Mouse (Mus musculus) heart, embryonic 13.5 days (tissue): ENCODE data around the gene Folr1. TPM values are rescaled to one million over a fixed set of nuclear protein-coding genes. Genes with fewer than 3 reads are reported as not detected.

Experiments used
- ATAC-seq: fragments of 200-750 bp; cut with Nextera tagmentation; 2 replicates; pipeline ENCODE4 v1.8.0; 2017; ENCODE audit warnings: moderate TSS enrichment; ENCODE audit not compliant: insufficient number of reproducible peaks, low FRiP score, low TSS enrichment; ENCODE audit errors: extremely low read depth
- H3K27ac ChIP-seq: fragments of 300-500 bp; sonication (generic); replicated peaks from 2 replicates; pipeline ENCODE4 v1.5.1; 2015; ENCODE audit warnings: moderate library complexity, mild to moderate bottlenecking, inconsistent platforms
- H3K27me3 ChIP-seq: fragments of 300-500 bp; sonication (generic); replicated peaks from 2 replicates; pipeline ENCODE4 v1.6.1; 2015; ENCODE audit warnings: mild to moderate bottlenecking, inconsistent platforms
- H3K36me3 ChIP-seq: fragments of 300-500 bp; sonication (generic); 2 replicates; pipeline ENCODE4 v1.6.1; 2015; ENCODE audit warnings: mild to moderate bottlenecking, inconsistent platforms
- H3K4me1 ChIP-seq: fragments of 300-500 bp; sonication (generic); 2 replicates; pipeline ENCODE4 v1.6.1; 2015; ENCODE audit warnings: inconsistent platforms
- H3K4me2 ChIP-seq: fragments of 300-500 bp; sonication (generic); 2 replicates; pipeline ENCODE4 v1.6.1; 2015; ENCODE audit warnings: inconsistent platforms, mild to moderate bottlenecking, moderate library complexity
- H3K4me3 ChIP-seq: fragments of 300-500 bp; sonication (generic); 2 replicates; pipeline ENCODE4 v1.5.1; 2015; ENCODE audit warnings: moderate library complexity, mild to moderate bottlenecking, inconsistent platforms
- H3K9ac ChIP-seq: fragments of 300-500 bp; sonication (generic); 2 replicates; pipeline ENCODE4 v1.6.1; 2015; ENCODE audit warnings: inconsistent platforms, mild to moderate bottlenecking, moderate library complexity
- H3K9me3 ChIP-seq: fragments of 300-500 bp; sonication (generic); 2 replicates; pipeline ENCODE4 v1.6.1; 2016; ENCODE audit warnings: inconsistent platforms
- WGBS: fragments of 180-500 bp; shearing (Covaris S2); methylation state at CpG from one replicate; pipeline ENCODE4 v1.1.7; 2015; ENCODE audit warnings: mixed read lengths; 5-methylcytosine and 5-hydroxymethylcytosine counted together
- polyA plus RNA-seq: library from polyadenylated mRNA; unstranded; fragments of >200 nt; fragmentation: Nextera tagmentation; extraction: Ambion mirVana; gene quantifications from 2 replicates; pipeline ENCODE4 v1.2.1, GENCODE M21; 2015

Gene Folr1
- polyA plus RNA-seq, 1 experiment from 2014 or later = 6.4 TPM

GRCm38 (mm10) chr7:101867482-101867881, 3.1 kb downstream of the Folr1 start:
- H3K4me2 ChIP-seq = no peak overlapping the region
- ATAC-seq = no peak
- no peaks in the 10 kb centered on the region for H3K9me3 ChIP-seq
- H3K4me3 ChIP-seq = no peak overlapping the region
- 92% methylated on average over 4 of the region's 4 CpGs for WGBS
- no peaks in the 10 kb centered on the region for H3K27me3 ChIP-seq
- H3K36me3 ChIP-seq = no peaks in the 10 kb centered on the region
- H3K4me1 ChIP-seq = peaks cover 41% of the 10 kb centered on the region
- H3K27ac ChIP-seq = no peak overlapping the region
- H3K9ac ChIP-seq = no peak overlapping the region

DNA sequence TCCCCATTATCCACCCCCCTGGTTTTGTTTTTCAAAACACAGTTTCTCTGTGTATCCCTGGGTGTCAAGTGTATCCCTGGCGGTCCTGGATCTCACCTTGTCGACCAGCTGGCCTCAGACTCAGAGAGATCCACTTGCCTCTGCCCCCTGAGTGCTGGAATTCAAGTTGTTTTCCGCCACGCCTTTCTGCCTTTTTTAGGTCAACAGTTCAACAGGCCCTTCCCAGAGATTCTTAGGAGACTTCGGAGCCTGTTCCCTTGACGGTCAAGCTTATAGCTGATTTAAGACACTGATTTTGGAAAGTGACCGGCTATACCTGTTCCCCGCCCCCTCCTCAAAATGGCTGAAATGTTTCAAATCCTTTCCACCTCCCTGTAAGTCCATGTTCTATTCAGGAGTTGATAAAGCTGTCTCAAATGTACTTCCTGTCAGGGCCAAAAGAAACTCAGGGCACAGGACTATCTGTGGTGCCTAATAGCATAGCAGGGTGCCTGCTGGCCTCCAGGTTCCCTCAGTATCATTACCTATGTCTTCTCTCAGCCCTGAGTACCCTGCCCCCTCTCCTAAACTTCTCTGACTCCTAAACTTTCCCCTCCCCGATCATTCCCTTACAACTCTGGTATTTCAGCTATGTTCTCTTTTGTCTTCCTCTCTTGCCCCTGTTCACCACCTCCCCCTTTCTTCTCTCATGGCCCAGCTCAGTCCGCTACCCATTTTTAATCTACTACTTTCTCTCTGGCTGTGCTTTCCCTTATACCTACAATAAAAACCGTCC, 3.9 kb downstream of the Folr1 start:
- H3K36me3 ChIP-seq = no peaks in the 10 kb centered on the region
- no peak overlapping the region for H3K27ac ChIP-seq
- 74% methylated on average over 11 of the region's 11 CpGs for WGBS
- no peaks in the 10 kb centered on the region for H3K9me3 ChIP-seq
- no peak for ATAC-seq
- H3K27me3 ChIP-seq = no peaks in the 10 kb centered on the region
- H3K4me1 ChIP-seq = peaks cover 34% of the 10 kb centered on the region
- H3K9ac ChIP-seq = no peak overlapping the region
- no peak overlapping the region for H3K4me2 ChIP-seq
- no peak overlapping the region for H3K4me3 ChIP-seq

- H3K9me3 ChIP-seq = no peaks in the 10 kb centered on the region
- no peaks in the 10 kb centered on the region for H3K27me3 ChIP-seq
- H3K9ac ChIP-seq = no peak within 1 kb of the TSS
- no peak within 1 kb of the TSS for H3K4me3 ChIP-seq
- no peak for ATAC-seq
- H3K4me2 ChIP-seq = no peak within 1 kb of the TSS
- no peak within 1 kb of the TSS for H3K27ac ChIP-seq
- WGBS = 50% methylated on average over 3 of the region's 3 CpGs
- peaks cover 14% of the 10 kb centered on the region for H3K4me1 ChIP-seq
- no peaks in the 10 kb centered on the region for H3K36me3 ChIP-seq
These were observed 7.2 kb downstream of the Folr1 start, which contains the start of gene Anapc15 for GRCm38 (mm10) chr7:101863415-101863814. Anapc15 (plus strand) TSS chr7:101863715.

DNA sequence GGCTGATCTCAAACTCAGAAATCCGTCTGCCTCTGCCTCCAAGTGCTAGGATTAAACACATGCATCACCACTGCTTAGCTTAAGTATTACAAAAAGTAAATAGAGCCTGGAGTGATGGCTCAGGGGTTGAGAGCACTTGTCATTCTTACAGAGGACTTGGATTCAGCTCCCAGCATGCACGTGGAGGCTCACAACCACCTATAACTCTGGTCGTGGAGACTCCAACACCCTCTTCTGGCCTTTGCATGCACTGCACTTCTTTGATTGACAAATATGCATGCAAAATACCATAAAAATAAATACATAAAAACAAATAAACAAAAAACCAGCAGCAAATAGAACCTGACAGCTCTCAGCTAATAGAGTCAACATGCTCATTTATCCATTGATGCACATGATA, 8.3 kb downstream of the Folr1 start:
- no peaks in the 10 kb centered on the region for H3K9me3 ChIP-seq
- no peak for ATAC-seq
- no peak overlapping the region for H3K4me2 ChIP-seq
- no peaks in the 10 kb centered on the region for H3K27me3 ChIP-seq
- H3K36me3 ChIP-seq = no peaks in the 10 kb centered on the region
- H3K4me1 ChIP-seq = 0 out of 2 replicates have a peak, but pooled peaks cover 7% of the 10 kb centered on the region
- 51% methylated on average over 3 of the region's 3 CpGs for WGBS
- no peak overlapping the region for H3K4me3 ChIP-seq
- H3K9ac ChIP-seq = no peak overlapping the region
- no peak overlapping the region for H3K27ac ChIP-seq

DNA sequence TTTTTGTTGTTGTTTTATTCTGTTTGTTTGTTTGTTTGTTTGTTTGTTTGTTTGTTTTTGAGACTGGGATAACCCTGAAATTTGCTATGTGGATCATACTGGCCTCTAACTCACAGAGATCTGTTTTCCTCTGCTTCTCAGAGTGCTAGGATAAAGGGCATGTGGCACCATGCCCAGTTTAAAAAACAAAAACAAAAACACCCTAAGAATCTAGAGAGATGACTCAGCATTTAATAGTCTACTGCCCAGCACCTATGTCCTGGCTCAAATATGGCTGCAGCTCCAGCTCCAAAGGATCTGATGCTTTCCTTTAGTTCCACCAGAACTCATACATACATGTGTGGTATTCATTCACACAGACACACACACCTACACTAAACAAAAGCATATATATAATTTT, 9.6 kb downstream of the Folr1 start:
- Histone ChIP-seq H3K36me3 (no peaks in the 10 kb centered on the region), H3K4me3 (no peak overlapping the region), H3K27me3 (no peaks in the 10 kb centered on the region), H3K27ac (no peak overlapping the region), H3K4me1 (no peaks in the 10 kb centered on the region), H3K9ac (no peak overlapping the region), H3K9me3 (no peaks in the 10 kb centered on the region), H3K4me2 (no peak overlapping the region)
- no peak for ATAC-seq

GRCm38 (mm10) chr7:101858362-101858761, 12.2 kb downstream of the Folr1 start:
- H3K4me2 ChIP-seq = no peak overlapping the region
- H3K27ac ChIP-seq = no peak overlapping the region
- no peak for ATAC-seq
- no peaks in the 10 kb centered on the region for H3K9me3 ChIP-seq
- H3K4me3 ChIP-seq = no peak overlapping the region
- no peak overlapping the region for H3K9ac ChIP-seq
- no peaks in the 10 kb centered on the region for H3K36me3 ChIP-seq
- 73% methylated on average over 9 of the region's 9 CpGs for WGBS
- H3K27me3 ChIP-seq = no peaks in the 10 kb centered on the region
- H3K4me1 ChIP-seq = no peaks in the 10 kb centered on the region

- no peak within 1 kb of the TSS for H3K9ac ChIP-seq
- no peak within 1 kb of the TSS for H3K27ac ChIP-seq
- no peak for ATAC-seq
- no peaks in the 10 kb centered on the region for H3K4me1 ChIP-seq
- no peak within 1 kb of the TSS for H3K4me2 ChIP-seq
- H3K27me3 ChIP-seq = no peaks in the 10 kb centered on the region
- H3K36me3 ChIP-seq = no peaks in the 10 kb centered on the region
- no peak within 1 kb of the TSS for H3K4me3 ChIP-seq
- 87% methylated on average over 4 of the region's 4 CpGs for WGBS
- H3K9me3 ChIP-seq = no peaks in the 10 kb centered on the region
These were observed 13.5 kb downstream of the Folr1 start, which contains the start of gene Folr2 for GRCm38 (mm10) chr7:101857094-101857493. Folr2 (minus strand) TSS chr7:101857194.

- Histone ChIP-seq H3K4me2 (no peak overlapping the region), H3K4me1 (no peaks in the 10 kb centered on the region)
These were observed 16.8 kb downstream of the Folr1 start for GRCm38 (mm10) chr7:101853816-101854215.

DNA sequence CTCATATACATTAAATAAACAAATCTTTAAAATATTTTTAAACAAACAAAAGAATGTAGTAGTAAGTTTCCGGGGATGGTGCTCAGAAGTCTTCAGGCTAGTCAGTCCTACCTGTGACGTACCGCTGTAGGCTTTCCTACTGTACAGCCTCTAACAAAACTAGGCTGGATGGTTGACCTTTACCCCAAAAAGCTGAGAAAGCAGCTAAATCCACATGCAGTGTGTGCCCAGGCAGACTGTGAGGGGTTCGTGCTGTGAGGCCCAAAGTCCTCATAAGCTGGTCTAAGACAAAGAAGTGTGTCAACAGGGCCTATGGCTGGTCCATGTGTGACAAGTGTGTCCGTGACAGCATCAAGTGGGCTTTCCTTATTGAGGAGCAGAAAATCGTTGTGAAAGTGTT, 17.7 kb downstream of the Folr1 start:
- 81% methylated on average over 6 of the region's 6 CpGs for WGBS
- Histone ChIP-seq H3K9ac (no peak overlapping the region), H3K9me3 (no peaks in the 10 kb centered on the region), H3K27me3 (no peaks in the 10 kb centered on the region), H3K4me3 (no peak overlapping the region), H3K27ac (no peak overlapping the region), H3K4me1 (no peaks in the 10 kb centered on the region), H3K4me2 (no peak overlapping the region), H3K36me3 (no peaks in the 10 kb centered on the region)
- no peak for ATAC-seq

More at GRCm38 (mm10) chr7:101853816-101854215, 16.8 kb downstream of the Folr1 start:
- H3K9ac ChIP-seq = no peak overlapping the region
- H3K4me3 ChIP-seq = no peak overlapping the region
- ATAC-seq = no peak
- H3K9me3 ChIP-seq = no peaks in the 10 kb centered on the region
- H3K36me3 ChIP-seq = no peaks in the 10 kb centered on the region
- 42% methylated on average over 2 of the region's 2 CpGs for WGBS
- H3K27ac ChIP-seq = no peak overlapping the region
- no peaks in the 10 kb centered on the region for H3K27me3 ChIP-seq

- ATAC-seq = no peak
These were observed 18.9 kb downstream of the Folr1 start for GRCm38 (mm10) chr7:101851689-101852088.

GRCm38 (mm10) chr7:101847934-101848333, 22.7 kb downstream of the Folr1 start:
- H3K27me3 ChIP-seq = no peaks in the 10 kb centered on the region
- H3K4me3 ChIP-seq = no peak overlapping the region
- H3K4me1 ChIP-seq = no peaks in the 10 kb centered on the region
- H3K9ac ChIP-seq = no peak overlapping the region
- H3K36me3 ChIP-seq = no peaks in the 10 kb centered on the region
- no peak overlapping the region for H3K4me2 ChIP-seq
- H3K9me3 ChIP-seq = no peaks in the 10 kb centered on the region
- no peak overlapping the region for H3K27ac ChIP-seq
- 90% methylated on average over 1 of the region's 1 CpGs for WGBS
- no peak for ATAC-seq

More at GRCm38 (mm10) chr7:101851689-101852088, 18.9 kb downstream of the Folr1 start:
- Histone ChIP-seq H3K4me2 (no peak overlapping the region), H3K4me3 (no peak overlapping the region), H3K27ac (no peak overlapping the region), H3K4me1 (no peaks in the 10 kb centered on the region), H3K9me3 (no peaks in the 10 kb centered on the region), H3K27me3 (no peaks in the 10 kb centered on the region), H3K9ac (no peak overlapping the region), H3K36me3 (no peaks in the 10 kb centered on the region)
- WGBS = 69% methylated on average over 6 of the region's 6 CpGs

- WGBS = 59% methylated on average over 6 of the region's 6 CpGs
- Histone ChIP-seq H3K36me3 (no peaks in the 10 kb centered on the region; the same call in 1 of the 2 replicates), H3K4me3 (no peak overlapping the region), H3K9me3 (no peaks in the 10 kb centered on the region), H3K27ac (no peak overlapping the region), H3K4me1 (no peaks in the 10 kb centered on the region), H3K27me3 (no peaks in the 10 kb centered on the region), H3K4me2 (no peak overlapping the region), H3K9ac (no peak overlapping the region)
- no peak for ATAC-seq
These were observed 26.4 kb downstream of the Folr1 start for GRCm38 (mm10) chr7:101844186-101844585.
